Mouse (Mus musculus) liver, adult 2 months (tissue): ENCODE data around the gene Skap2.

ENCODE experiments used
- CTCF ChIP-seq: fragments of 200-500 bp; IDR thresholded peaks from 2 replicates; pipeline ENCODE4 v1.5.1; 2011; ENCODE audit warnings: low read depth, low read length, control low read depth
- POLR2A ChIP-seq: fragments of 200-500 bp; IDR thresholded peaks from 2 replicates; pipeline ENCODE4 v1.6.1; 2011; ENCODE audit warnings: low read length, control low read depth; ENCODE audit not compliant: insufficient read depth; ENCODE audit errors: extremely low read depth

- TF ChIP-seq POLR2A (no peak), CTCF (no peak)
Measured at GRCm38 (mm10) chr6:52005963-52006648, 6.2 kb downstream of the Skap2 start.
